ENCODE assay signal across 16 mouse cellular contexts in the genomic region with DNA sequence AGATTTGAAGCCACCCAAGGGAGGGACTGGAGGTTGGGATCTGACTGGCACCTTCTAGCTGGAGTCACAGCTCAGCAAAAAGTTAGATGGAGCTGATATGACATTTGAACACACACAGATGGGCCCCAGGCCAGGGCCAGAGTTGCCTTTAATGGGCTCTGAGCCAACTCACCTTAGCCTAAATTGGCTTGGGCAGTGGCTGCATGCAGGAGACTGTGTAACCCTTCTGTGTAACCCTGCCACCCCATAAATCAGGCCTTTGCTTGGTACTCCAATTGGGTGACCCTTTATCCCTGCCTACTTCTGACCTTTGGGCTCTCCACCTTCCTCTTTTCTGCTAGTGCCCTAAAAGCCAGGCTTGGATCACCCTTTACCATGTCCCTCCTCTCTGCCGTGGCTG. TPM values are rescaled to one million over a fixed set of nuclear protein-coding genes. Genes with fewer than 3 reads are reported as not detected.
DNase-seq lines count a peak whose midpoint lies in the region; ATAC-seq lines count a peak whose summit lies in the region.
"Had no signal": no experiment of that assay in that cellular context is flagged by ENCODE, and none has a peak within 500 bp of the region (broad histone marks: within the 10 kb centered on the region; RNA-seq: fewer than 3 reads in every experiment).

No protein-coding gene starts in this region.

- WGBS in forebrain, embryonic 13.5 days: 78% methylated on average over 1 of the region's 1 CpGs
- WGBS in forebrain, embryonic 12.5 days: 71% methylated on average over 1 of the region's 1 CpGs
- 53% methylated on average over 1 of the region's 1 CpGs for WGBS in kidney, embryonic 15.5 days
- 86% methylated on average over 1 of the region's 1 CpGs for WGBS in hindbrain, embryonic 12.5 days

- H3K9me3 ChIP-seq in forebrain, embryonic 13.5 days (replicated peaks): peaks cover 5% of the 10 kb centered on the region; the same call in 1 of the 2 replicates
- no peaks in the 10 kb centered on the region for H3K9me3 ChIP-seq in forebrain, embryonic 12.5 days
- no peaks in the 10 kb centered on the region for H3K9me3 ChIP-seq in kidney, embryonic 15.5 days (replicated peaks)
- no peaks in the 10 kb centered on the region for H3K9me3 ChIP-seq in hindbrain, embryonic 12.5 days (replicated peaks)
- H3K9me3 ChIP-seq: heart, embryonic 13.5 days; limb, embryonic 15.5 days; neural tube, embryonic 13.5 days had no signal

- no peak overlapping the region for H3K4me3 ChIP-seq in forebrain, embryonic 13.5 days
- H3K4me3 ChIP-seq in forebrain, embryonic 12.5 days (replicated peaks): no peak overlapping the region
- no peak overlapping the region for H3K4me3 ChIP-seq in kidney, embryonic 15.5 days (replicated peaks)
- H3K4me3 ChIP-seq in hindbrain, embryonic 12.5 days: no peak overlapping the region
- H3K4me3 ChIP-seq: heart, embryonic 13.5 days; limb, embryonic 15.5 days; neural tube, embryonic 13.5 days had no signal

- DNase-seq in urinary bladder, postnatal 36 days (ENCODE audit: low spot score in 2 of 2): peak; percentile 18 to 55
- no peak for DNase-seq in urinary bladder, adult 2 months (ENCODE audit: low spot score)
- DNase-seq in testis, postnatal 14 days (ENCODE audit: low spot score): no peak
- DNase-seq: cerebellum, adult 9-10 months; gastrocnemius, postnatal 10 days; lung, adult 2 months; thymus, postnatal 25 days had no signal

- no peaks in the 10 kb centered on the region for H3K27me3 ChIP-seq in forebrain, embryonic 13.5 days
- no peaks in the 10 kb centered on the region for H3K27me3 ChIP-seq in forebrain, embryonic 12.5 days
- no peaks in the 10 kb centered on the region for H3K27me3 ChIP-seq in kidney, embryonic 15.5 days
- no peaks in the 10 kb centered on the region for H3K27me3 ChIP-seq in hindbrain, embryonic 12.5 days
- H3K27me3 ChIP-seq: heart, embryonic 13.5 days; limb, embryonic 15.5 days; neural tube, embryonic 13.5 days had no signal

- H3K27ac ChIP-seq in forebrain, embryonic 13.5 days: no peak overlapping the region
- no peak overlapping the region for H3K27ac ChIP-seq in forebrain, embryonic 12.5 days
- H3K27ac ChIP-seq in kidney, embryonic 15.5 days: peak overlapping the region; percentile 54
- H3K27ac ChIP-seq in hindbrain, embryonic 12.5 days: no peak overlapping the region
- H3K27ac ChIP-seq: heart, embryonic 13.5 days; limb, embryonic 15.5 days; neural tube, embryonic 13.5 days had no signal

- peaks cover 10% of the 10 kb centered on the region for H3K4me1 ChIP-seq in forebrain, embryonic 13.5 days
- H3K4me1 ChIP-seq in forebrain, embryonic 12.5 days: peaks cover 30% of the 10 kb centered on the region
- H3K4me1 ChIP-seq in kidney, embryonic 15.5 days: peaks cover 42% of the 10 kb centered on the region
- peaks cover 32% of the 10 kb centered on the region for H3K4me1 ChIP-seq in hindbrain, embryonic 12.5 days
- H3K4me1 ChIP-seq: limb, embryonic 15.5 days had no signal

- no peak overlapping the region for H3K4me2 ChIP-seq in forebrain, embryonic 13.5 days
- no peak overlapping the region for H3K4me2 ChIP-seq in forebrain, embryonic 12.5 days
- no peak overlapping the region for H3K4me2 ChIP-seq in kidney, embryonic 15.5 days
- H3K4me2 ChIP-seq in hindbrain, embryonic 12.5 days (replicated peaks): no peak overlapping the region
- H3K4me2 ChIP-seq: heart, embryonic 13.5 days; limb, embryonic 15.5 days; neural tube, embryonic 13.5 days had no signal

- no peaks in the 10 kb centered on the region for H3K36me3 ChIP-seq in forebrain, embryonic 13.5 days (ENCODE audit: poor library complexity, severe bottlenecking)
- H3K36me3 ChIP-seq in forebrain, embryonic 12.5 days (replicated peaks): 0 out of 2 replicates have a peak, but pooled peaks cover 5% of the 10 kb centered on the region
- H3K36me3 ChIP-seq in kidney, embryonic 15.5 days: peaks cover 11% of the 10 kb centered on the region; the same call in 1 of the 2 replicates
- H3K36me3 ChIP-seq in hindbrain, embryonic 12.5 days: no peaks in the 10 kb centered on the region
- H3K36me3 ChIP-seq: neural tube, embryonic 13.5 days had no signal

- ATAC-seq in forebrain, embryonic 13.5 days: no peak
- no peak for ATAC-seq in forebrain, embryonic 12.5 days (ENCODE audit: low FRiP score)
- peak; percentile 24 for ATAC-seq in kidney, embryonic 15.5 days (replicated peaks; ENCODE audit: low FRiP score)
- no peak for ATAC-seq in hindbrain, embryonic 12.5 days (ENCODE audit: low FRiP score)
- ATAC-seq in megakaryocyte, adult 5-6 weeks (ENCODE audit: poor library complexity, severe bottlenecking): no peak
- ATAC-seq: inflammation-experienced regulatory T-cells, adult 6 months had no signal

- 0 out of 2 replicates have a peak overlapping the region, but pooled peaks have one; percentile 5 for H3K9ac ChIP-seq in forebrain, embryonic 13.5 days
- no peak overlapping the region for H3K9ac ChIP-seq in forebrain, embryonic 12.5 days
- no peak overlapping the region for H3K9ac ChIP-seq in kidney, embryonic 15.5 days
- no peak overlapping the region for H3K9ac ChIP-seq in hindbrain, embryonic 12.5 days
- H3K9ac ChIP-seq: limb, embryonic 15.5 days; neural tube, embryonic 13.5 days had no signal

RNA-seq across cellular contexts. Expression of a gene that starts 49.7 kb away (rescaled TPM):
- polyA plus RNA-seq in forebrain, embryonic 13.5 days (2015; fragmentation: Nextera tagmentation; extraction: Ambion mirVana): 84.5 and 87.5 TPM in 2 replicates
- polyA plus RNA-seq in forebrain, embryonic 12.5 days (2016; fragmentation: Nextera tagmentation; extraction: Ambion mirVana): 106 and 137 TPM in 2 replicates
- 54.5 and 67.6 TPM in 2 replicates for polyA plus RNA-seq in urinary bladder, adult 2 months (2012; rRNA removed)
- 36.1 and 42.1 TPM in 2 replicates for polyA plus RNA-seq in kidney, embryonic 15.5 days (2015; fragmentation: Nextera tagmentation; extraction: Ambion mirVana)
- 142 and 180 TPM in 2 replicates for polyA plus RNA-seq in hindbrain, embryonic 12.5 days (2016; fragmentation: Nextera tagmentation; extraction: Ambion mirVana)
- 2.2 and 4.5 TPM in 2 replicates for total RNA-seq in megakaryocyte, adult 5-6 weeks (2015)
- total RNA-seq in megakaryocyte, adult 5-6 weeks (2017): 2.8 TPM in 2 replicates

Comparison
In these comparisons a context has a peak if more than half of its experiments do, and no peak if none do; other contexts are left out.
1. DNase-seq: peak in urinary bladder, postnatal 36 days (2 of 2); none in urinary bladder, adult 2 months (single experiment) and testis, postnatal 14 days (single experiment).